Mouse (Mus musculus) heart, adult 9 months (tissue): ENCODE data around the gene Rap1a.

Experiments
- DNase-seq, 2 experiments: peaks; one replicate each; pipeline ENCODE4 v3.0.0; 2022; ENCODE audit warnings: low spot score in 2 of 2

The Rap1a gene

DNA sequence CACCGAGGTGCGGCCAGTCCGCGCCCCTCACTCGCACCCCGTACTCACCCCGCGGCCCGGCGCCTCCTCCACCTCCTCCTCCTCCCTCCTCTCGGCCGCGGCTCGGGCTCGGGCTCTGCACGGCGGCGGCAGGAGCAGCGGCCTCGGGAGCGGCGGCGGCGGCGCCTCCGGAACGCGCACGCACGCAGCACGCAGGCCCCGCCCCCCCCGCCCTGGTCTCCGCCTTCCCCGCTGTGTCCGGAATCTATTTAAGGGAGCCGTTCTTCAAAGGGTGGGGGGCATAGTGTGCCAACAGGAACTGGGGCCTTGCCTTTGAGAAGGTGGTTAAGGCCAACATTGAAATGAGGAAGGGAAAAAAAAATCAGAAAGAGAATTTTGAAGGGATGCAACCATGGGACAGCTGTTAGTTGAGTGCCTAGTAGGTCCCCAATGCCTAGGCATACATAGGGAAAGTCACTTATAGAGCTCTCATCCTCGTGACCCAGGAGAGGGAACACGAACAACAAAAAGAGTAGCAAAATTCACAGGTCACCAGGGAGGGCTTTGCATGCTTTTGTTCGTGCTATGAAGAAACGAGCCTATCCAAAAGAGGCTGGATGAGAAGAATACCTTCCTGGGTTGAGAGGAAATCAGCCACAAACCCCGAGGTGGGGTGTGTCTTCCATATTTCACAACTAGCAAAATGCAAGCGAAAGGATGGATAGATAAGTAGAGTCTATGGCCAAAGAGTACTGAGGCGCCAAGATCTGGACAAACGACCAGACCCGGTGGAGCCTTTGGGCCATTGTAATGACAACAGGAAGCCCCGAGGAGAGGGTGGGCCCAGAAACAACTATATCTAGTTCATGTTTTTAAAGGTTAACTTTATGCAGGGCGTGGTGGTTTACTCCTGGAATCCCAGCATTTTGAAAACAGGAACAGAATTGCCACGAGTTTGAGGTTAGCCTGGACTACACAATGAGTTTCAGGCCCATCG lies at the start of gene Rap1a:
TSS of gene Rap1a (minus strand) at position 146 of the 976 bp plus-strand sequence.
- DNase-seq: peak; percentile 73 to 80

- no peak for DNase-seq
Observed at GRCm38 (mm10) chr3:105846294-105847069, 45.3 kb upstream of the Rap1a start.

GRCm38 (mm10) chr3:105839836-105840235 lies 38.7 kb upstream of the Rap1a start:
- no peak for DNase-seq

- DNase-seq: no peak
Observed at GRCm38 (mm10) chr3:105838655-105839054, 37.5 kb upstream of the Rap1a start.

DNA sequence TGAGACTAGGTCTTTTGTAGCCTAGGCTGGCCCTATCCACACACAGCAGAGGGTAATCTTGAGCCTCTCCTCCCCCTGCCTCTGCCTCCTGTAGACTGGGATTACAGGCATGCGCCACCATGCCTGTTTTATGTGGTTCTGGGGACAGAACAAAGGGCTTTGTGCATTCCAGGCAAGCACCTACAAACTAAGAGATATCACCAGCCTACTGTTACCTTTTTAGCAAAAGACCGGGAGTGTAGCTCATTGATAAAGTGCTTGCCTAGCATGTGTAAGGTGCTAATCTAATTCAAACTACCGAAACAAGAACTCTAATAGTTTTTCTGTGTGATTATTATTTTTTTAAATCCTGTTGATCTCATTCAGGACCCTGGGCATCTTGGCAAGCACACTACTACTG lies 35.7 kb upstream of the Rap1a start:
- no peak for DNase-seq

DNA sequence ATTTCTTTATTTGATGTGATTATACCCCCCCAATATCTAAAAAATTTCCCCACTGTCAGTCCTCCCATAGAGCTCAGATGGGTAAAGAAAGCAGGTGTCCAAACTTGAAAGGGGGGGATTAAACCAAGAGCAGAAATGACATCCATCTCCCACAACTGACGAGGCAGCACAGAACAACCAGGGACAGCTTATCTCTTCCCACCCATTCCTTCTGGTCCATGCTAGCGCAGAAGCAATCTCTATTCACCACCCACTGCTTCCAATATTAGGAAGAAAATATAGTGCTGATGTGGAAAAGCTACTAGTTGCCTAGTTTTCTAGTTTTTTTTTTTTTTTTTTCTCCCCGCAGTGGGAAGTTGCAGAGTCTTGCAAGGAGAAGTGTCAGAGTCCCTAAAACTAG lies 34.7 kb upstream of the Rap1a start:
- DNase-seq: no peak

GRCm38 (mm10) chr3:105831584-105831983 lies 30.4 kb upstream of the Rap1a start:
- DNase-seq: no peak

- peak; percentile 88 to 92 for DNase-seq
Observed at GRCm38 (mm10) chr3:105825501-105826161, 24.5 kb upstream of the Rap1a start.

DNA sequence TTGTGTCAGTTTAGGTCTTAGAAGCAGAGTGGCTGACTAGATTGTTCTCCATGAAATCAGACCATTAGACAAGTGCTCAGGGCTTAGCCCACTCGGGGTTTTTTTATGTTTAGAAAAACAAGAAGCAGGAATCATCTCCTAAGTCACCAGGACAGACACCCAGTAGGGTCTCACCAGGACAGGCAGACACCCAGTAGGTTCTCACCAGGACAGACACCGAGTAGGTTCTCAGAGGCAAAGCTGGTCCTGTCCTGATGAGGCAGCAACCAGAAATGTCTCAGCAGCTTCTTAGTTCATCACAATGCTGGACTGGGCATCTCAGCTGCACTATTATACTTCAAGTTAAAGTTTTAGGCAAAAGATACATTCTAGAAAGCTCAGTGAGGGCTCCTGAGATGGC lies 23.6 kb upstream of the Rap1a start:
- DNase-seq: no peak

GRCm38 (mm10) chr3:105824103-105824502 lies 23.0 kb upstream of the Rap1a start:
- DNase-seq: peak; percentile 31 to 65

GRCm38 (mm10) chr3:105823609-105824008 lies 22.5 kb upstream of the Rap1a start:
- no peak for DNase-seq

DNA sequence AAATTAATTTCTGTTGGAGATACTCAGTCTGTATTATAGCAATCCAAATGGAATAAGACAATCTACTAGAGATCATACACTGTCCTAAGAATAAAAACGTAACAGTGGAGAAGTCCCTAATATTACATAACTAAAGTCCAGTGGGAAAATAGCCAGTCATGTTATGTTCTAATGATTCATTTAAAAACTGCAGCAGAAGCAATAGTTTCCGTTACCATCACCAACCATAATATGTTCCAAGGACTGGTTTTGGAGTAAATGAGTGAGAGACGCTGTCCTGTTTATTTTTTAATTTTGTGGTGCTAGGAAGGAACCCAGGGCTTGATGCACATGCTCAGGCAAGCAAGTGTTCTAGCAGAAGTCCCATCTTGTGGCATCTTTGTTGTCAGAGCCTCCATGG lies 20.4 kb upstream of the Rap1a start:
- no peak for DNase-seq

DNA sequence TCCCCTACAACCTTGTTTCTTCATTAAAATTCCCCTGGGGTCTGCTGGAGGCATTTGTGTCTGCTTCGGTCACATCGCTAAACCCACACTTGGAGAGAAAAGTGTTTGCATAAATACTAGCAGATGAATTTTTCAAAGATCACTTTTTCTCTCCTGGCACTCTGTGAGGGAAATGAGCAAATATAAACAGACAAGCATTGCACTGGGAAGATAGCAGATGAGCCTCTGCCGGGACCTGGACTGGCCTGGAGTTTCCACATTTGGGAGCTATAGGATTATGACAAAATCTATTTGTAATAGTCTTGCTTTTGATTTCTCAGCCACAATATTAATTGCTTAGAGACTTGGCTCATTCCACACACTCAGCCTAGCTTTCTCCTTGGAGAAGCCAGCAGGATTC lies 19.1 kb upstream of the Rap1a start:
- no peak for DNase-seq

DNA sequence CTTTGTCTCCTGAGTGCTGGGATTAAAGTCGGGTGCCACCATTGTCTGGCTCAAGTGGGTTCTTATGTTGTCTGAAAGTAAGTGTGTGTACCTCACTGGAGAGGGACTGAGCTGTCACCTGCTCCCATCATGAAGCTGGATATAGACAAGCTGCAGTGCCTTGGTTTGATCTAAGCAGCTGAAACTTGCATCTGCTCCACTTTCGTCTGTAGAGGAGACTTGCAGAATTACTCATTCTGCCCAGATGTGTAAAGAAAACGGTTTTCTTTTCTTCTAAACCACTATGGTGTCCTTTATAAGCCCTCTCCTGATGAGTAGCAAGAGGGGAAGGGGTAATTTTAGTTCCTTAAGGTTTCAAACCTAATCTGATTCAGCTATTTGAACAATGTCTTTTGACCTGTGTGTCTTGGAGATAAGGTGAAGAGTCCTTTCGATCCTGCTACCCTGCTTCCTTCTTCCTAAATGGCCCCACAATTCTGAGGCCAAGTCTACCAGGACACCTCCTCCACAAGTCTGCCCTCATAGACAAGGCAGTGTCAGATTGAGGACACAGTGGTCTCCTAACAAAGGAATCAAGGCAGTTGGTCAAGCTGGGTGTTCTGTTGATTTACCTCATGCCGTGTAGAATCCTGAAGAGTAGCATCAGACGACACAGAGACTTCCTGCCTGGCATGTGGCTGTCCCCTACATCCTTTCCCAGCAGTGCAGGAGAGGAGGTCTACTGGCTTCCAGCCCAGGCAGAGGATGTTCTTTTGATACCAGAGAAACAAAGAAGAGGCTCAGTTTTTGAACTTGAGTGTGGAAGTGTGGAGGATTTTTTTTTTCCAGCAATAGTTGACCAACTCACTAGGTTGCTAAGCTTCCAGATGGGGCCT lies 17.2 kb upstream of the Rap1a start:
- DNase-seq: peak in 1 of 2 experiments; percentile 53

GRCm38 (mm10) chr3:105816089-105816488 lies 15.0 kb upstream of the Rap1a start:
- DNase-seq: no peak

GRCm38 (mm10) chr3:105815236-105815904 lies 14.2 kb upstream of the Rap1a start:
- DNase-seq: no peak

- DNase-seq: no peak
Observed at GRCm38 (mm10) chr3:105811146-105811545, 10.0 kb upstream of the Rap1a start.

GRCm38 (mm10) chr3:105808179-105809037 lies 7.3 kb upstream of the Rap1a start:
- DNase-seq: no peak

DNA sequence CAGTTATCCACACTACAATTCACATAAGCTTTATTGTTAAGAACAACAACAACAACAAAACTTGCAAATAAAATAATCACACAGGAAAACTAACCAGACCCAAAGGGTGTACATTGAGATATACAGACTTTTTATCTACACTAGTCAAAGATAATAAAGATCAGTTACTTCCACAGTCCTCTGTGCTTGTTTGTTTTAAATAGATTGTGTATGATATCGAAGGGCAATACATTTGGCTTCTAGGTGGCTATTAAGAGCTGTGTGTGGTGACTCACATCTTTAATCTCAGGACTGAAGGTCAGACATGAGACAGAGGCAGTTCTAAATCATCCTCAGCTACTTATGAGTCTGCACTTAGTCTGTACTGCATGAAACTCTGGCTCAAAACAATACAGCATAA lies 6.5 kb upstream of the Rap1a start:
- DNase-seq: no peak
